Mouse (Mus musculus) stomach, embryonic 14.5 days (tissue): ENCODE data around the gene Abi3bp. TPM values are rescaled to one million over a fixed set of nuclear protein-coding genes. Genes with fewer than 3 reads are reported as not detected.

ENCODE experiments used
- ATAC-seq: fragments of 200-750 bp; cut with Nextera tagmentation; 2 replicates; pipeline ENCODE4 v1.8.0; 2017; ENCODE audit warnings: low read depth, moderate TSS enrichment; ENCODE audit not compliant: insufficient number of reproducible peaks, insufficient read depth, low FRiP score
- H3K27ac ChIP-seq: fragments of 300-500 bp; sonication (generic); 2 replicates; pipeline ENCODE4 v1.5.1; 2014; ENCODE audit warnings: mild to moderate bottlenecking, low read length, moderate library complexity, mixed read lengths
- H3K27me3 ChIP-seq: fragments of 300-500 bp; sonication (generic); 2 replicates; pipeline ENCODE4 v1.6.1; 2014; ENCODE audit warnings: low read length, control low read depth, mixed read lengths; ENCODE audit not compliant: control insufficient read depth, insufficient read depth
- H3K36me3 ChIP-seq: fragments of 300-500 bp; sonication (generic); 2 replicates; pipeline ENCODE4 v1.6.1; 2014; ENCODE audit warnings: mild to moderate bottlenecking, control low read depth, low read length, moderate library complexity, mixed read lengths; ENCODE audit not compliant: control insufficient read depth, insufficient read depth
- H3K4me1 ChIP-seq: fragments of 300-500 bp; sonication (generic); 2 replicates; pipeline ENCODE4 v1.6.1; 2014; ENCODE audit warnings: low read length, control low read depth, mixed read lengths; ENCODE audit not compliant: control insufficient read depth, insufficient read depth
- H3K4me2 ChIP-seq: fragments of 300-500 bp; sonication (generic); replicated peaks from 2 replicates; pipeline ENCODE4 v1.6.1; 2014; ENCODE audit warnings: low read depth, low read length, control low read depth
- H3K4me3 ChIP-seq: fragments of 300-500 bp; sonication (generic); 2 replicates; pipeline ENCODE4 v1.5.1; 2014; ENCODE audit warnings: low read depth, low read length, control low read depth
- H3K9ac ChIP-seq: fragments of 300-500 bp; sonication (generic); replicated peaks from 2 replicates; pipeline ENCODE4 v1.6.1; 2014; ENCODE audit warnings: low read depth, mild to moderate bottlenecking, control low read depth, low read length, moderate library complexity, mixed read lengths
- H3K9me3 ChIP-seq: fragments of 300-500 bp; sonication (generic); 2 replicates; pipeline ENCODE4 v1.6.1; 2016; ENCODE audit warnings: low read depth, low read length, control low read depth; ENCODE audit not compliant: control insufficient read depth
- WGBS: fragments of 180-500 bp; shearing (Covaris S2); extraction: QIAGEN DNeasy Blood & Tissue Kit; methylation state at CpG from one replicate; pipeline ENCODE4 v1.1.7; 2014; 5-methylcytosine and 5-hydroxymethylcytosine counted together
- polyA plus RNA-seq: library from polyadenylated mRNA; unstranded; fragments of >200 nt; fragmentation: Nextera tagmentation; extraction: Ambion mirVana; gene quantifications from 2 replicates; pipeline ENCODE4 v1.2.1, GENCODE M21; 2014

Gene Abi3bp
- polyA plus RNA-seq, 1 experiment from 2014 or later, result 45.4 TPM

- Histone ChIP-seq H3K27ac (no peak overlapping the region), H3K9ac (no peak overlapping the region), H3K9me3 (no peaks in the 10 kb centered on the region), H3K27me3 (no peaks in the 10 kb centered on the region), H3K36me3 (no peaks in the 10 kb centered on the region), H3K4me1 (no peaks in the 10 kb centered on the region), H3K4me3 (no peak overlapping the region), H3K4me2 (no peak overlapping the region)
- no peak for ATAC-seq
- WGBS, result 88% methylated on average over 1 of the region's 1 CpGs
These were observed 48.8 kb downstream of the Abi3bp start for GRCm38 (mm10) chr16:56526482-56526881.

- Histone ChIP-seq H3K9me3 (no peaks in the 10 kb centered on the region), H3K36me3 (no peaks in the 10 kb centered on the region), H3K4me3 (no peak overlapping the region), H3K4me1 (0 out of 2 replicates have a peak, but pooled peaks cover 3% of the 10 kb centered on the region), H3K9ac (no peak overlapping the region), H3K4me2 (no peak overlapping the region), H3K27me3 (no peaks in the 10 kb centered on the region), H3K27ac (no peak overlapping the region)
- 67% methylated on average over 3 of the region's 3 CpGs for WGBS
- no peak for ATAC-seq
These were observed 50.5 kb downstream of the Abi3bp start for GRCm38 (mm10) chr16:56528079-56528688.

DNA sequence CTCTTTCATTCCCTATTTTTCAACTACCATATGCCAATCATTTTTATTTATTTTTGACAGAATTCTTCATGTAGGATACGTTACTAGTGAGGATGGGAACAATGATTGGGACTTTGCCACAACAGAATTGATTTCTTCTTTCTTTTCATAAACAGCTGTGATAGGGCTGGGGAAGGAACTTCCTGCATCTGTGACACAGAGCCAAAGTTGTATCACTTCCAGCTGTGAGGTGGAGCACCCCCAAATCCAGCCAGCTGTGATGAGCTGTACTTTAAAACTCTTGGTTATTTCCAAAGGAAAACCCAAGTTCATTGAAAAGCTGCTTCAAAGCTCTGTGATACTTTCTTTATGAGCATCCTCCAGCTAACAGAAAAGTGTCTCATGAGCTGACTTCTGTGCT, 101.9 kb downstream of the Abi3bp start:
- H3K4me1 ChIP-seq, result no peaks in the 10 kb centered on the region
- H3K4me3 ChIP-seq, result no peak overlapping the region
- H3K27me3 ChIP-seq, result no peaks in the 10 kb centered on the region
- no peak overlapping the region for H3K27ac ChIP-seq
- no peak for ATAC-seq
- no peaks in the 10 kb centered on the region for H3K9me3 ChIP-seq
- no peak overlapping the region for H3K4me2 ChIP-seq
- no peak overlapping the region for H3K9ac ChIP-seq
- H3K36me3 ChIP-seq, result no peaks in the 10 kb centered on the region
- 65% methylated on average over 1 of the region's 1 CpGs for WGBS

GRCm38 (mm10) chr16:56593581-56593980, 115.9 kb downstream of the Abi3bp start:
- no peaks in the 10 kb centered on the region for H3K4me1 ChIP-seq
- H3K9ac ChIP-seq, result no peak overlapping the region
- H3K27me3 ChIP-seq, result no peaks in the 10 kb centered on the region
- 87% methylated on average over 5 of the region's 5 CpGs for WGBS
- H3K4me2 ChIP-seq, result no peak overlapping the region
- no peak overlapping the region for H3K27ac ChIP-seq
- no peak overlapping the region for H3K4me3 ChIP-seq
- H3K9me3 ChIP-seq, result no peaks in the 10 kb centered on the region
- ATAC-seq, result no peak
- no peaks in the 10 kb centered on the region for H3K36me3 ChIP-seq

DNA sequence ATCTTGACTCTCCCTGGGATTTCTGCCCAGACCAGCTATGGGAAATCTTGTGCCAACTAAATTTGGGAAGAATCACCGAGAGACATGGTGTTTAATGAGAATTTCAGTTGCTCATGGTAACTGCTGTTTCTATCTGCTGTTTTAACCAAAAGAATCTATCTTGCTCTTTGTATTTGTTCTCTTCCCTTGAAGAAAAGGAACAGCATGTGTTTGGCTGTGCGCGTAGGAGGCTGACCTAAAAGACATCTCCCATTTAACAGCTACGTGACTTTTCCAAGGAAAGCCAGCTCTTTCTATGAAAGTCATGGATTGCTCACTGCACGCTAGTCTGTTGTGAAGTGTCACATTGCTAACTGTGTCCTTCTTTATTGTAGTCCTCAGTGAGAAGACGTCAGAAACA, 117.2 kb downstream of the Abi3bp start:
- H3K9ac ChIP-seq, result no peak overlapping the region
- no peak overlapping the region for H3K4me2 ChIP-seq
- H3K9me3 ChIP-seq, result no peaks in the 10 kb centered on the region
- ATAC-seq, result no peak
- H3K4me3 ChIP-seq, result no peak overlapping the region
- H3K27ac ChIP-seq, result no peak overlapping the region
- no peaks in the 10 kb centered on the region for H3K36me3 ChIP-seq
- 84% methylated on average over 6 of the region's 6 CpGs for WGBS
- H3K4me1 ChIP-seq, result no peaks in the 10 kb centered on the region
- no peaks in the 10 kb centered on the region for H3K27me3 ChIP-seq

DNA sequence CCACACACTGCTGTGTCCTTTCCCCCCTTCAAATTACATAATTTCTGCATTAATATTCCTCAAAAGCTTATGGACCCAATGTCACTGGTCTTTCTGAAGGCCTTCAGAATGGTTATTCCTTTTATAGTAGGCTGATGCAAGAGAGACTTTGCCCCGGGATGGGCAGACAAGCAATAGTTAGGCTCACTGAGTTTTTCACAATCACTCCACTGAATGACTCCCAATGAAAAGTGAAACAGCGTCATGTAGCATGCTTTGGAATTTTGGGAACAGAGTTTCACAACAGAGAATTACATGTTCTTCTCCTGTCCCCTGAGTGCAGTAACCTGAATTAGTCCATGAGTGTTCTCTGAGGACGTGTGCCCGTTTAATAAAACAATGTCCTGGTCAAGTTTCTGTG, 120.7 kb downstream of the Abi3bp start:
- Histone ChIP-seq H3K9ac (no peak overlapping the region), H3K9me3 (no peaks in the 10 kb centered on the region), H3K36me3 (no peaks in the 10 kb centered on the region), H3K27me3 (no peaks in the 10 kb centered on the region), H3K27ac (no peak overlapping the region), H3K4me1 (no peaks in the 10 kb centered on the region), H3K4me2 (no peak overlapping the region), H3K4me3 (no peak overlapping the region)
- WGBS, result 91% methylated on average over 4 of the region's 4 CpGs
- ATAC-seq, result no peak

DNA sequence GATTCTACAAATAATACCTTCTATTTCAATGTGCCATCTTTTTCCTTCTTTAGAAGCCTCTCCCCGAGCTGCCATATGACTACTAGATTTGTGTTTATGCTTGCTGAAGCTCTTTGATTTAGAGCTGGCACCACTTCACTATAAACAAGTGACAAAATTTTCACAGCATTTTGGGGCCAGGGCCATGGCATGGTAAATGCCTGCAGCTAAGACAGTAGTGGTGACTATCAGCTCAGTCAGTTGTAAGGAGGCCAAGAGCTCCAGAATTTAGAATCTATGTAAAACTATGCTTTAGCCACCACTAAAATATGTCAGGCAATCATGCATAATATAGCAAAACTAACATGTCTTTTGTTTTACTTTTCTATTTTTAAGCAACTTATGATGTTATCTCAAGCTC, 124.7 kb downstream of the Abi3bp start:
- Histone ChIP-seq H3K4me3 (no peak overlapping the region), H3K27me3 (no peaks in the 10 kb centered on the region), H3K27ac (no peak overlapping the region), H3K9ac (no peak overlapping the region), H3K36me3 (no peaks in the 10 kb centered on the region), H3K9me3 (no peaks in the 10 kb centered on the region), H3K4me2 (no peak overlapping the region), H3K4me1 (no peaks in the 10 kb centered on the region)
- 74% methylated on average over 1 of the region's 1 CpGs for WGBS
- no peak for ATAC-seq

GRCm38 (mm10) chr16:56610572-56610971, 132.9 kb downstream of the Abi3bp start:
- WGBS, result 80% methylated on average over 8 of the region's 8 CpGs
- Histone ChIP-seq H3K4me2 (no peak overlapping the region), H3K27me3 (no peaks in the 10 kb centered on the region), H3K27ac (no peak overlapping the region), H3K4me3 (no peak overlapping the region), H3K9me3 (no peaks in the 10 kb centered on the region), H3K9ac (no peak overlapping the region), H3K4me1 (no peaks in the 10 kb centered on the region), H3K36me3 (no peaks in the 10 kb centered on the region)
- no peak for ATAC-seq
